Mouse (Mus musculus): ENCODE data around the gene Sult1c1.

- no peak for TF ChIP-seq CTCF (conservative IDR thresholded peaks at IDR 0.05 in 1 of 2, IDR thresholded peaks at IDR 0.05 in 1 of 2; ENCODE audit: low read depth in 2 of 2, low read length in 2 of 2)
- TF ChIP-seq POLR2A (IDR thresholded peaks at IDR 0.05; ENCODE audit: low read depth, low read length) = no peak
- no peak for TF ChIP-seq ELF1 (IDR thresholded peaks at IDR 0.05; ENCODE audit: low read depth, low read length)
- TF ChIP-seq EP300 (IDR thresholded peaks at IDR 0.05; ENCODE audit: low read length) = no peak
Observed at GRCm38 (mm10) chr17:53973606-53974005, 16.9 kb downstream of the Sult1c1 start.
